Mouse (Mus musculus): ENCODE results near the gene Tecpr2. TPM values are rescaled to one million over a fixed set of nuclear protein-coding genes. Genes with fewer than 3 reads are reported as not detected.

Gene Tecpr2
- total and polyA plus RNA-seq, 3 experiments, result 2.8 to 7.5 (median 3.1) TPM

GRCm38 (mm10) chr12:111007134-111008103 lies 118.4 kb downstream of the Tecpr2 start:
- Histone ChIP-seq H3K27ac (ENCODE audit: insufficient read depth, low read depth) (no peak overlapping the region), H3K4me1 (ENCODE audit: control insufficient read depth in 1 of 2, insufficient read depth in 2 of 2) (peaks cover 6 to 9% of the 10 kb centered on the region in 2 experiments; a peak in 2 of 4 replicates), H3K4me3 (replicated peaks in 1 of 3; ENCODE audit: low read depth in 2 of 3, low read length in 2 of 3, poor library complexity in 1 of 3) (no peak overlapping the region), H3K4me2 (ENCODE audit: insufficient read depth, low read depth, poor library complexity, severe bottlenecking) (no peak overlapping the region), H3K9ac (ENCODE audit: insufficient read depth, low read depth) (no peak overlapping the region), H3K27me3 (replicated peaks) (no peaks in the 10 kb centered on the region), H3K36me3 (replicated peaks in 1 of 2; ENCODE audit: control insufficient read depth in 1 of 2, insufficient read depth in 1 of 2, low read length in 1 of 2) (no peaks in the 10 kb centered on the region), H3K9me3 (replicated peaks; ENCODE audit: low read length) (peaks cover 5% of the 10 kb centered on the region), H3K79me2 (replicated peaks; ENCODE audit: control insufficient read depth, extremely low read depth, insufficient read depth, poor library complexity, severe bottlenecking) (no peaks in the 10 kb centered on the region)
- no peak for DNase-seq (ENCODE audit: extremely low read depth)
- in situ Hi-C loops (cut with MboI; ENCODE audit: low pct_ligation_motif_present, low pct_unique_long_range_greater_than_20kb, low sequenced_read_pairs) (no loop called here), dilution Hi-C loops (cut with MboI; ENCODE audit: extremely low pct_ligation_motif_present, extremely low pct_unique_long_range_greater_than_20kb, low sequenced_read_pairs) (no loop called here)
- TF ChIP-seq PAX5 (IDR thresholded peaks at IDR 0.05; ENCODE audit: low read length), result no peak
- TF ChIP-seq CHD2 (IDR thresholded peaks at IDR 0.05; ENCODE audit: low read length), result no peak
- no peak for TF ChIP-seq MAFK (IDR thresholded peaks at IDR 0.05; ENCODE audit: insufficient replicate concordance, low read length)
- TF ChIP-seq IRF4 (IDR thresholded peaks at IDR 0.05; ENCODE audit: low read depth, low read length), result no peak
- TF ChIP-seq TBP (conservative IDR thresholded peaks at IDR 0.05; ENCODE audit: low read depth, low read length), result no peak
- TF ChIP-seq USF2 (conservative IDR thresholded peaks at IDR 0.05; ENCODE audit: low read depth, low read length), result no peak
- TF ChIP-seq MEF2A (IDR thresholded peaks at IDR 0.05; ENCODE audit: borderline replicate concordance, low read depth, low read length), result no peak
- no peak for TF ChIP-seq SIN3A (IDR thresholded peaks at IDR 0.05; ENCODE audit: low read length)
- TF ChIP-seq RAD21 (IDR thresholded peaks at IDR 0.05; ENCODE audit: low read depth, low read length), result no peak
- no peak for TF ChIP-seq ZKSCAN1 (IDR thresholded peaks at IDR 0.05; ENCODE audit: borderline replicate concordance, low read depth, low read length)
- TF ChIP-seq CTCF (conservative IDR thresholded peaks at IDR 0.05 in 1 of 2, IDR thresholded peaks at IDR 0.05 in 1 of 2; ENCODE audit: low read depth in 2 of 2, low read length in 2 of 2), result no peak
- no peak for TF ChIP-seq ZMIZ1 (IDR thresholded peaks at IDR 0.05; ENCODE audit: low read depth, low read length)
- TF ChIP-seq MAX (IDR thresholded peaks at IDR 0.05; ENCODE audit: low read length), result no peak
- TF ChIP-seq NELFE (IDR thresholded peaks at IDR 0.05; ENCODE audit: low read depth, low read length), result no peak
- TF ChIP-seq GABPA (IDR thresholded peaks at IDR 0.05; ENCODE audit: insufficient replicate concordance, low read depth, low read length), result no peak
- no peak for TF ChIP-seq UBTF (IDR thresholded peaks at IDR 0.05; ENCODE audit: low read depth, low read length)
- TF ChIP-seq ZC3H11A (IDR thresholded peaks at IDR 0.05; ENCODE audit: low read depth, low read length), result no peak
- no peak for TF ChIP-seq CHD1 (IDR thresholded peaks at IDR 0.05; ENCODE audit: low read depth, low read length)
- no peak for TF ChIP-seq ETS1 (conservative IDR thresholded peaks at IDR 0.05; ENCODE audit: low read depth, low read length)

Data from CH12.LX (cell line).